9 mouse cellular contexts compared by ENCODE assay signal in genomic region chr13:113949708-113950107, GRCm38 (mm10).
A peak's percentile ranks its signal among the peaks of the same experiment; 100 is the strongest.
DNase-seq lines count a peak whose midpoint lies in the region; ATAC-seq lines count a peak whose summit lies in the region.
"Had no signal": no experiment of that assay in that cellular context is flagged by ENCODE, and none has a peak within 500 bp of the region (broad histone marks: within the 10 kb centered on the region; RNA-seq: fewer than 3 reads in every experiment).

No protein-coding gene starts in this region.

- WGBS in heart, embryonic 11.5 days (ENCODE audit: insufficient replicate concordance) = 63% methylated on average over 5 of the region's 5 CpGs
- WGBS in heart, embryonic 13.5 days = 75% methylated on average over 5 of the region's 5 CpGs
- WGBS in forebrain, embryonic 15.5 days = 73% methylated on average over 5 of the region's 5 CpGs

- ATAC-seq in heart, embryonic 11.5 days (replicated peaks; ENCODE audit: insufficient number of reproducible peaks, low FRiP score, low TSS enrichment) = no peak
- no peak for ATAC-seq in heart, embryonic 13.5 days (ENCODE audit: extremely low read depth, insufficient number of reproducible peaks, low FRiP score, low TSS enrichment)
- no peak for ATAC-seq in forebrain, embryonic 15.5 days (replicated peaks)

- H3K27ac ChIP-seq in heart, embryonic 11.5 days (ENCODE audit: low read depth, low read length) = no peak overlapping the region
- H3K27ac ChIP-seq in heart, embryonic 13.5 days (replicated peaks) = 0 out of 2 replicates have a peak overlapping the region, but pooled peaks have one; percentile 15
- H3K27ac ChIP-seq in forebrain, embryonic 15.5 days (replicated peaks) = no peak overlapping the region

- no peak overlapping the region for H3K4me3 ChIP-seq in heart, embryonic 11.5 days (ENCODE audit: low read depth, low read length)
- H3K4me3 ChIP-seq in heart, embryonic 13.5 days = no peak overlapping the region
- no peak overlapping the region for H3K4me3 ChIP-seq in forebrain, embryonic 15.5 days

- DNase-seq in heart, adult 11 months = peak; percentile 98
- peak; percentile 34 for DNase-seq in adrenal gland, adult 8-10 months
- peak; percentile 80 to 93 for DNase-seq in kidney, postnatal 25 days
- no peak for DNase-seq in frontal cortex, postnatal 14 days (ENCODE audit: low spot score in 2 of 2)
- no peak for DNase-seq in cerebellum, adult 11 months
- DNase-seq: cerebellum, postnatal 36 days had no signal

- H3K9ac ChIP-seq in heart, embryonic 11.5 days (ENCODE audit: low read depth, low read length) = no peak overlapping the region
- H3K9ac ChIP-seq in heart, embryonic 13.5 days = no peak overlapping the region
- H3K9ac ChIP-seq in forebrain, embryonic 15.5 days (replicated peaks) = no peak overlapping the region

- H3K4me2 ChIP-seq in heart, embryonic 11.5 days = no peak overlapping the region
- no peak overlapping the region for H3K4me2 ChIP-seq in heart, embryonic 13.5 days
- no peak overlapping the region for H3K4me2 ChIP-seq in forebrain, embryonic 15.5 days (replicated peaks)

- no peaks in the 10 kb centered on the region for H3K27me3 ChIP-seq in heart, embryonic 11.5 days (ENCODE audit: control insufficient read depth, insufficient read depth, low read length)
- H3K27me3 ChIP-seq in heart, embryonic 13.5 days (replicated peaks) = no peaks in the 10 kb centered on the region
- H3K27me3 ChIP-seq in forebrain, embryonic 15.5 days = no peaks in the 10 kb centered on the region

- no peaks in the 10 kb centered on the region for H3K36me3 ChIP-seq in heart, embryonic 11.5 days (ENCODE audit: control insufficient read depth, insufficient read depth, low read length)
- no peaks in the 10 kb centered on the region for H3K36me3 ChIP-seq in heart, embryonic 13.5 days
- no peaks in the 10 kb centered on the region for H3K36me3 ChIP-seq in forebrain, embryonic 15.5 days

- H3K4me1 ChIP-seq in heart, embryonic 11.5 days (ENCODE audit: control insufficient read depth, insufficient read depth, low read length) = no peaks in the 10 kb centered on the region
- peaks cover 18% of the 10 kb centered on the region for H3K4me1 ChIP-seq in heart, embryonic 13.5 days
- peaks cover 13% of the 10 kb centered on the region for H3K4me1 ChIP-seq in forebrain, embryonic 15.5 days

- H3K9me3 ChIP-seq in heart, embryonic 11.5 days (replicated peaks; ENCODE audit: control insufficient read depth, low read length) = no peaks in the 10 kb centered on the region
- no peaks in the 10 kb centered on the region for H3K9me3 ChIP-seq in heart, embryonic 13.5 days
- no peaks in the 10 kb centered on the region for H3K9me3 ChIP-seq in forebrain, embryonic 15.5 days

Comparison
In these comparisons a context has a peak if more than half of its experiments do, and no peak if none do; other contexts are left out.
1. DNase-seq: peak in heart, adult 11 months (single experiment), adrenal gland, adult 8-10 months (single experiment) and kidney, postnatal 25 days (2 of 2); none in frontal cortex, postnatal 14 days (0 of 2) and cerebellum, adult 11 months (single experiment).